Mouse (Mus musculus) cortical plate, adult 2 months (tissue): ENCODE results near the gene Rps6ka5. TPM values are rescaled to one million over a fixed set of nuclear protein-coding genes. Genes with fewer than 3 reads are reported as not detected.
A peak's percentile ranks its signal among the peaks of the same experiment; 100 is the strongest.

ENCODE experiments used
- H3K27ac ChIP-seq: fragments of 200-500 bp; 2 replicates; pipeline ENCODE4 v1.5.1; 2012; ENCODE audit warnings: low read length, control low read depth, inconsistent platforms; ENCODE audit not compliant: insufficient read depth
- H3K4me1 ChIP-seq: fragments of 200-500 bp; 2 replicates; pipeline ENCODE4 v1.6.1; 2011; ENCODE audit warnings: low read length; ENCODE audit not compliant: control insufficient read depth, insufficient read depth
- H3K4me3 ChIP-seq: fragments of 200-500 bp; 2 replicates; pipeline ENCODE4 v1.5.1; 2011; ENCODE audit warnings: mild to moderate bottlenecking, low read length, control low read depth; ENCODE audit not compliant: insufficient read depth
- CTCF ChIP-seq: fragments of 200-500 bp; IDR thresholded peaks from 2 replicates; pipeline ENCODE4 v1.5.1; 2011; ENCODE audit warnings: mild to moderate bottlenecking, control low read depth, low read length; ENCODE audit not compliant: insufficient read depth; ENCODE audit errors: extremely low read depth
- POLR2A ChIP-seq: fragments of 200-500 bp; IDR thresholded peaks from 2 replicates; pipeline ENCODE4 v1.6.1; 2011; ENCODE audit warnings: mild to moderate bottlenecking, low read length, control low read depth; ENCODE audit not compliant: insufficient read depth; ENCODE audit errors: extremely low read depth
- polyA plus RNA-seq: library from polyadenylated mRNA; depleted of rRNA; stranded (reverse); fragments of >200 nt; gene quantifications from 2 replicates; pipeline ENCODE4 v1.2.3, GENCODE M21; 2012

Rps6ka5 gene
- polyA plus RNA-seq, 1 experiment = 10.8 TPM

- Histone ChIP-seq H3K27ac (no peak overlapping the region), H3K4me3 (no peak overlapping the region), H3K4me1 (0 out of 2 replicates have a peak, but pooled peaks cover 2% of the 10 kb centered on the region)
- TF ChIP-seq CTCF (no peak), POLR2A (no peak)
These were observed 184.3 kb downstream of the Rps6ka5 start for GRCm38 (mm10) chr12:100542494-100542893.

- Histone ChIP-seq H3K4me1 (0 out of 2 replicates have a peak, but pooled peaks cover 2% of the 10 kb centered on the region), H3K4me3 (no peak overlapping the region), H3K27ac (no peak overlapping the region)
- TF ChIP-seq CTCF (no peak), POLR2A (no peak)
These were observed 184.7 kb downstream of the Rps6ka5 start for GRCm38 (mm10) chr12:100542076-100542475.

DNA sequence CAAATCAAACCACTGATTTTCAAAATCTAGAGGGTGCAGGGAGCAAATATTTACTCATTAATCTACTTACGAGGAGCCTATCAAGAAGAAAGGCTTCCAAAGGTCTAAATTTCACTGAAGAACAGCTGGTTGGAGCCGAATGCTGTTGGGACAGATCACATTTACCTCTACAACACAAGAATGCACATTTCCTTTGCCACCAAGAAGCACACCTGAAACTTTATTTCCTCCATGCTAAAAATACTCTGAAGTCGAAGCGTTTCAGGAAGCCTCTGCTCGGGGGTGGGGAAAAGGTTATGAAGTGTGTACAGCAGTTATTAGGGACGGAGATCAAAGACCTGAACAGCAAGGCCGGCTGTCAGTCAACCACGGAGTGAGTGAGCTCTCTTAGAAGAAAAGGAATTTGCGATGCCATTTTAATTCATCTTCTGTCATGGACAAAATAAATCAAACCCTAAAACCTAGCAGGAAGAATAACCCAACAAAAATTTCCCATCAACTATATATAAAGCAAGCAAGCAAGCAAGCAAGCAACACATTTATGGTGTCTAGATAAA is 187.5 kb downstream of the Rps6ka5 start:
- 0 out of 2 replicates have a peak overlapping the region, but pooled peaks have one; percentile 33 for H3K27ac ChIP-seq
- H3K4me1 ChIP-seq = 0 out of 2 replicates have a peak, but pooled peaks cover 2% of the 10 kb centered on the region
- TF ChIP-seq CTCF (no peak), POLR2A (no peak)
- H3K4me3 ChIP-seq = no peak overlapping the region

DNA sequence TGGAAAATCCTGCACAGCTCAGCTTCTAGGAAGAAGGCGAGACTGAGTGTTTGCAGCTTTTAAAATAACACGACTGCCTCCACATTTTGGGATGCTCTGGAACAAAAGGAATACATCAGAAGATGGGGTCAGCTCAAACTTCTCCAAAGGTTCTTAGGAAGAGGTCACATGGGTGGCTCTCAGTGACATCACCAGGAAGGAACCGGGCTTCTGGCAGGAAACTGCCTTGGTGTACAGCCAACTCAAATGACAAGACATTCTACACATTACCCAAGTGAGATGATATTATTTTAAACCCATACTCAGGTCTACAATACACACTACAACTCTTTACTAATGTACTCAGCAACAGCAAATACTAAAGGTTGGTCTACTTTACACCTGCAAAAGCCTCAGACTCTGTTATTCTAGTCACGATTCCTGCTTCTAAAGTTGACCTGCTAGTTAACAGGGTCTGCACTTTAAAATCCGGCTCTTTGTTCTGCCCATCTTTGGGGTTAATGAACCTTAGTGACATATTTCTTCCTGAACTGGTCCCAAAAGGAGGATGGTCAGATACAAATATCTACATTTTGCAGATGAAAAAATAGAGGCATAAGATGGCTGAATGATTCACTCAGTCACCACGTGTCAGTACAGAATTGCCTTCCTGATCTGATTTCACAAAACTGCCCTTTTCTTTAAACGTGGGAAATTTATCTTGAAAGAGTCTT is 188.2 kb downstream of the Rps6ka5 start:
- H3K27ac ChIP-seq = no peak overlapping the region
- TF ChIP-seq POLR2A (no peak), CTCF (no peak)
- no peak overlapping the region for H3K4me3 ChIP-seq
- H3K4me1 ChIP-seq = 0 out of 2 replicates have a peak, but pooled peaks cover 2% of the 10 kb centered on the region

GRCm38 (mm10) chr12:100537091-100537490 is 189.7 kb downstream of the Rps6ka5 start:
- 0 out of 2 replicates have a peak, but pooled peaks cover 2% of the 10 kb centered on the region for H3K4me1 ChIP-seq
- no peak overlapping the region for H3K4me3 ChIP-seq
- H3K27ac ChIP-seq = no peak overlapping the region
- TF ChIP-seq POLR2A (no peak), CTCF (no peak)

- Histone ChIP-seq H3K4me3 (no peak overlapping the region), H3K27ac (no peak overlapping the region), H3K4me1 (0 out of 2 replicates have a peak, but pooled peaks cover 2% of the 10 kb centered on the region)
- no peak for TF ChIP-seq POLR2A
- TF ChIP-seq CTCF = no peak
These were observed 191.8 kb downstream of the Rps6ka5 start for GRCm38 (mm10) chr12:100535028-100535427.

- no peak for TF ChIP-seq POLR2A
- H3K27ac ChIP-seq = peak overlapping the region; percentile 7; the same call in 1 of the 2 replicates
- no peak overlapping the region for H3K4me3 ChIP-seq
- H3K4me1 ChIP-seq = peaks cover 2% of the 10 kb centered on the region; the same call in 1 of the 2 replicates
These were observed 192.8 kb downstream of the Rps6ka5 start for GRCm38 (mm10) chr12:100534028-100534427.

- H3K4me1 ChIP-seq = peaks cover 4% of the 10 kb centered on the region; the same call in 1 of the 2 replicates
- H3K27ac ChIP-seq = no peak overlapping the region
- H3K4me3 ChIP-seq = no peak overlapping the region
- TF ChIP-seq CTCF = no peak
- no peak for TF ChIP-seq POLR2A
These were observed 193.6 kb downstream of the Rps6ka5 start for GRCm38 (mm10) chr12:100533209-100533608.

GRCm38 (mm10) chr12:100531740-100532139 is 195.0 kb downstream of the Rps6ka5 start:
- Histone ChIP-seq H3K4me1 (peaks cover 5% of the 10 kb centered on the region), H3K27ac (no peak overlapping the region), H3K4me3 (no peak overlapping the region)
- TF ChIP-seq POLR2A = no peak
- TF ChIP-seq CTCF = no peak

DNA sequence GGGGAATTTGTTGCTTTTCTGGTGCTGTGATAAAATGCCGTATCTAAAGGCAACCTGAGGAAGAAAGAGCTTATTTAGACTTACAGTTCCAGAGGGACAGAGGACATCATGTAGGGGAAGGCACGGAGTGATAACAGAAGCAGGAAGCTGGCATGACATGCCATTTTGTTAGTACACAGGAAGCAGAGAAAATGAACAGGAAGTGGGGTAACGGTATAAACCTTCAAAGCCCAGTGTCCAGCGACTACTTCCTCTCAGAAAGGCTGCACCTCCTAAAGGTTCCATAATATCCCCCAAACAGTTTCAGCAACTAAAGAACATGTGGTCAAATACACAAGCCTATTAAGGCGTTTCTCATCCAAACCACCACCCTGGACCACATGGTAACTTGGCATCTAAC is 195.9 kb downstream of the Rps6ka5 start:
- no peak overlapping the region for H3K4me3 ChIP-seq
- no peak overlapping the region for H3K27ac ChIP-seq
- TF ChIP-seq POLR2A = no peak
- peaks cover 5% of the 10 kb centered on the region for H3K4me1 ChIP-seq

DNA sequence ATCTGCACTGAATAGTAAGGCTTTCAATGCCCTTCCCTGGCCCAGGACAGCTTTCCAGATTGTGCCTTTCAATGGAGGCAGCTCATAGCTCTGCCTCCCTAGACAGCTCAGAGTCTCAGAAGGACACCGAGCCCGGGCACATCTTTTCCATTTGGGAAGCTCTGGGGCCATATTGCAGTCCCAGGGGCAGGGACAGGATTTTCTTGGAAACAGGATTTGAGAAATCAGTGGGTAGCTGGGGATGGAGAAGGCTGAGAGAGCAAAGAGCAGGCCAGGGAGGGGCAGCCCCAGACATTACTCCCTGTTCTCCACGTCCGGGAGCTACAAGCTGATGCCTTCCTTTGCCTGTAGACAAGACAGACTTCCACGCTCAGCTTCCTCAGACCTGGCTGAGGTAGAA is 197.1 kb downstream of the Rps6ka5 start:
- H3K4me1 ChIP-seq = peaks cover 5% of the 10 kb centered on the region
- no peak overlapping the region for H3K27ac ChIP-seq
- H3K4me3 ChIP-seq = no peak overlapping the region
- TF ChIP-seq POLR2A = no peak
